Mouse (Mus musculus) R1 (cell line): ENCODE data around the gene Hddc3.

Experiments
- DNase-seq: peaks from one replicate; pipeline ENCODE4 v3.0.0-alpha.2; 2018; ENCODE audit warnings: low read depth, low spot score

Gene Hddc3

GRCm38 (mm10) chr7:80334848-80335247, 8.1 kb upstream of the Hddc3 start:
- no peak for DNase-seq

GRCm38 (mm10) chr7:80336932-80337331, 6.0 kb upstream of the Hddc3 start:
- DNase-seq: no peak

GRCm38 (mm10) chr7:80339371-80339770, 3.5 kb upstream of the Hddc3 start:
- no peak for DNase-seq

- peak; percentile 98 for DNase-seq
Observed at GRCm38 (mm10) chr7:80339793-80340628, 2.9 kb upstream of the Hddc3 start.

- DNase-seq: peak; percentile 83
Observed at GRCm38 (mm10) chr7:80340793-80341192, 2.1 kb upstream of the Hddc3 start, which contains the start of gene Unc45a. Gene Unc45a (minus strand): TSS chr7:80341005.

GRCm38 (mm10) chr7:80341793-80342192, 1.1 kb upstream of the Hddc3 start:
- DNase-seq: no peak

- no peak for DNase-seq
Observed at GRCm38 (mm10) chr7:80343270-80344018, 540 bp downstream of the Hddc3 start.

- no peak for DNase-seq
Observed at GRCm38 (mm10) chr7:80346173-80346572, 3.3 kb downstream of the Hddc3 start.

GRCm38 (mm10) chr7:80346830-80347229, 3.9 kb downstream of the Hddc3 start:
- DNase-seq: no peak

- no peak for DNase-seq
Observed at GRCm38 (mm10) chr7:80347670-80348586, 5.0 kb downstream of the Hddc3 start.

- no peak for DNase-seq
Observed at GRCm38 (mm10) chr7:80350808-80351207, 7.9 kb downstream of the Hddc3 start.

GRCm38 (mm10) chr7:80352920-80353319, 10.0 kb downstream of the Hddc3 start:
- peak; percentile 37 for DNase-seq

GRCm38 (mm10) chr7:80356351-80356750, 13.4 kb downstream of the Hddc3 start:
- no peak for DNase-seq

GRCm38 (mm10) chr7:80357156-80357555, 14.3 kb downstream of the Hddc3 start:
- DNase-seq: no peak

- no peak for DNase-seq
Observed at GRCm38 (mm10) chr7:80358039-80358438, 15.1 kb downstream of the Hddc3 start.

- DNase-seq: no peak
Observed at GRCm38 (mm10) chr7:80360435-80360834, 17.5 kb downstream of the Hddc3 start.

GRCm38 (mm10) chr7:80365759-80366158, 22.9 kb downstream of the Hddc3 start:
- DNase-seq: no peak

- no peak for DNase-seq
Observed at GRCm38 (mm10) chr7:80367232-80367631, 24.3 kb downstream of the Hddc3 start.

GRCm38 (mm10) chr7:80368009-80368408, 25.1 kb downstream of the Hddc3 start:
- no peak for DNase-seq

GRCm38 (mm10) chr7:80368635-80369421, 25.9 kb downstream of the Hddc3 start:
- no peak for DNase-seq

- no peak for DNase-seq
Observed at GRCm38 (mm10) chr7:80369461-80369860, 26.6 kb downstream of the Hddc3 start.
